Mouse (Mus musculus): ENCODE results near the gene B3gnt3. TPM values are rescaled to one million over a fixed set of nuclear protein-coding genes. Genes with fewer than 3 reads are reported as not detected.

B3gnt3 gene
- polyA plus RNA-seq, 1 experiment from 2014 or later, result 0.64 TPM

DNA sequence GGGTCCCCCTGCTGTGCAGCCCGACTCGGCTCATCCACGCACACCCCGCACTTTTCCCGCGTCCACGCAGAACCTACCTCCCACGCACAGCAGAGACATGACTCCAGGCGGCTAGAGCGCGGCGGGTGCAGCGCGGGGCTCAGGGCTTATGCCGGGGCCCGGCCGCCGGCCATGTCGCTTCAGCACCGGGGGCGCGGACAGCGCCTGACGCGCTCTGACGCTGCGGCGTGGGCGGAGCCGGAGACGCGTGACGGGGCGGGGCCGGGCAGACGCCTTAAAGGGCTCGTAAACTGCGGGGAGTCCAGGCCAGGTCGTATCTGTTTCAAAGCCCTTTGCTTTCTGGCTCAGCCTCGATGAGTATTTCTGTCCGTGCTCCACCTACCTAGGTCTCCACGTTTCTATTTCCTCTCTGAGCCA lies 30.0 kb downstream of the B3gnt3 start, which contains the start of gene Unc13a:
Unc13a (minus strand) TSS at position 209 of the 417 bp plus-strand sequence.
- H3K9me3 ChIP-seq, result no peaks in the 10 kb centered on the region
- peak; percentile 90 for DNase-seq (ENCODE audit: low spot score)
- peaks cover 61% of the 10 kb centered on the region for H3K4me1 ChIP-seq (replicated peaks)
- WGBS, result under 1% methylated on average over 42 of the region's 42 CpGs
- H3K27ac ChIP-seq, result peak within 1 kb of the TSS; percentile 77
- peak within 1 kb of the TSS; percentile 68 for H3K4me3 ChIP-seq
- H3K27me3 ChIP-seq (ENCODE audit: insufficient read depth, poor library complexity, severe bottlenecking), result peaks cover 88% of the 10 kb centered on the region
- H3K36me3 ChIP-seq, result no peaks in the 10 kb centered on the region

GRCm38 (mm10) chr8:71670621-71671548 lies 30.7 kb downstream of the B3gnt3 start:
- peaks cover 88% of the 10 kb centered on the region for H3K27me3 ChIP-seq (ENCODE audit: insufficient read depth, poor library complexity, severe bottlenecking)
- DNase-seq (ENCODE audit: low spot score), result peak; percentile 83
- H3K4me1 ChIP-seq (replicated peaks), result peaks cover 61% of the 10 kb centered on the region
- under 1% methylated on average over 64 of the region's 64 CpGs for WGBS
- H3K27ac ChIP-seq, result peak overlapping the region; percentile 77
- H3K4me3 ChIP-seq, result peak overlapping the region; percentile 68
- no peaks in the 10 kb centered on the region for H3K36me3 ChIP-seq
- H3K9me3 ChIP-seq, result no peaks in the 10 kb centered on the region

DNA sequence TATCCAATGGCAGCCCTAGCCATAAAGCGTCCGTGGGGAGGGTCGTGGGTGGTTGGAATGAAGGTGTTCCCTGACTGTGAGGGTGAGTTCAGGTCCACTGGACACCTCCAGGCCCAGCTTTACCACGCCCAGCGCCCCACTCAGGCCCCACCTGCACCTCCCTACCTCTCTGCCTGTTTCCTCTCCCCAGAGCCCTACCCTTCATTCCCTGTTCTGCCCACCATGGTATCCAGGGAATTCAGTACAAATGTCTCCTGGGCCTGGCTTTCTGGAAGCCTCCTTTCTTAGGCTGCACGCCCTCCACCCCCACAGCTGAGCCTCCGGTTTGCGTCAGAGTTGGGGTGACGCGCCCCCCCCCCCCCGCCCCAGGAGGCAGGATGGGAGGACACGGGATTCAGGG lies 31.4 kb downstream of the B3gnt3 start:
- H3K9me3 ChIP-seq, result no peaks in the 10 kb centered on the region
- no peaks in the 10 kb centered on the region for H3K36me3 ChIP-seq
- peaks cover 65% of the 10 kb centered on the region for H3K4me1 ChIP-seq (replicated peaks)
- H3K4me3 ChIP-seq, result peak overlapping the region; percentile 68
- DNase-seq (ENCODE audit: low spot score), result no peak
- H3K27me3 ChIP-seq (ENCODE audit: insufficient read depth, poor library complexity, severe bottlenecking), result peaks cover 82% of the 10 kb centered on the region
- WGBS, result 11% methylated on average over 12 of the region's 12 CpGs
- H3K27ac ChIP-seq, result peak overlapping the region; percentile 77

DNA sequence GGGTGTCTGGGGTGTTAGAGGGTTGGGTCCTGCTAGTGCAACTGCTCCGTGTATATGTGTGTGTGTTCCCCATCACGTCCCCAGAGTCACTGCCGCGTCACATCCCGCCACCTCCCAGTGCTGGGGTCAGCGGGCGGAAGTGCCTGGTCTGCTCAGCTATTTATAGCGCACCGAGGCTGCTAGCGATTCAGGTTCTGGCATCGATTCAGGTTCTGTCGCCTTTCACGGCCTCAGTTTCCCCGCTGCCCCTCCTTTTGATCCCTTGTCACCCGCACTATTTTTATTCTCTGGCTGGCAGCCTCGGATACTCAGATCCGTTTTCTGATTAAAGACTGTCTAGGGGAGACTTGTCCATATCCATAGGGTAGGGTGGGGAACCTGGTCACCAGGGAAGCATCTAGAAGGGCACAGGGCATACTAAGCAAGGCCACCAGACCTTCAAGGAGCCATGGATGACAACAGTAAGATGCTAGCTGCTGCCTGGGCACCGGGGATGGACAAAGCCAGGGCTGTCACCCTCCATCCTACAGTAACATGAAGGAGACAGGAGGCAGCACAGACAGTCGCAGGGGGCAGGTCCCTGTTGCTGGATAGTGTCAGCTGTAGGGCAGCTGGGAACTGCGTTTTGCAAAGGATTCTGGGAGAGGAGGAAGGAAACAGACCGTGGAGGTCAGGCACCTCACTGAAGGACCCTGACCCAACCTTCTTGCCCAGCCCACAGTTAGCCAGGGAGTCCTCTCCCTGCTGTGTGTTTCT lies 33.2 kb downstream of the B3gnt3 start:
- H3K36me3 ChIP-seq, result no peaks in the 10 kb centered on the region
- peak overlapping the region; percentile 68 for H3K27ac ChIP-seq
- DNase-seq (ENCODE audit: low spot score), result no peak
- H3K4me1 ChIP-seq (replicated peaks), result peaks cover 70% of the 10 kb centered on the region
- peak overlapping the region; percentile 33 for H3K4me3 ChIP-seq
- peaks cover 87% of the 10 kb centered on the region for H3K27me3 ChIP-seq (ENCODE audit: insufficient read depth, poor library complexity, severe bottlenecking)
- WGBS, result 2% methylated on average over 21 of the region's 21 CpGs
- no peaks in the 10 kb centered on the region for H3K9me3 ChIP-seq

- Histone ChIP-seq H3K9me3 (no peaks in the 10 kb centered on the region), H3K27ac (peak overlapping the region; percentile 68), H3K27me3 (ENCODE audit: insufficient read depth, poor library complexity, severe bottlenecking) (peaks cover 87% of the 10 kb centered on the region), H3K4me1 (replicated peaks) (peaks cover 70% of the 10 kb centered on the region), H3K4me3 (peak overlapping the region; percentile 2; the same call in 1 of the 2 replicates), H3K36me3 (no peaks in the 10 kb centered on the region)
- no peak for DNase-seq (ENCODE audit: low spot score)
- 55% methylated on average over 5 of the region's 5 CpGs for whole genome bisulfite sequencing
Observed at GRCm38 (mm10) chr8:71667256-71667655, 34.3 kb downstream of the B3gnt3 start.

DNA sequence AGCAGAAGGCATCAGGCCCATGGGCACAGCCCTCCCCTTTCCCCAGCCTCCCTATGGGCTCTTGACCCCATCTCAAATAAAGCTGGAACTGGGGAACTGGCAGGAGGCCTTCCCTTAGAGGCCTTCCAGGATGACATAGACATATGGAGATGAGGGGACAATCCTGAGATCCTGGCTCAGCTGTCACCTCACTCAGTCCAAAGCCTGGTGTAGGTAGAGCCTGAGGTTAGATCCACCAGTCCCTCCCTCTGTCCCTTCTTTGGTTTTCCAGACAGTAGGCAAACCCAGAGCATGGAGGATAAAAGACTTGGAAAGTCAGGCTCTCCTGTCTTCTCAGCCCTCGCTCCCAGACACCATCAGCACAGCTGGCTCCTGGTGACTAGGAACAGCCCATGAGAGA lies 34.7 kb downstream of the B3gnt3 start:
- Histone ChIP-seq H3K27me3 (ENCODE audit: insufficient read depth, poor library complexity, severe bottlenecking) (peaks cover 88% of the 10 kb centered on the region), H3K36me3 (no peaks in the 10 kb centered on the region), H3K9me3 (no peaks in the 10 kb centered on the region), H3K4me1 (replicated peaks) (peaks cover 66% of the 10 kb centered on the region), H3K4me3 (no peak overlapping the region), H3K27ac (peak overlapping the region; percentile 68)
- 29% methylated on average over 1 of the region's 1 CpGs for WGBS
- DNase-seq (ENCODE audit: low spot score), result no peak

GRCm38 (mm10) chr8:71665331-71666130 lies 36.1 kb downstream of the B3gnt3 start:
- Histone ChIP-seq H3K9me3 (no peaks in the 10 kb centered on the region), H3K4me1 (replicated peaks) (peaks cover 55% of the 10 kb centered on the region), H3K4me3 (peak overlapping the region; percentile 39), H3K27me3 (ENCODE audit: insufficient read depth, poor library complexity, severe bottlenecking) (peaks cover 92% of the 10 kb centered on the region), H3K36me3 (no peaks in the 10 kb centered on the region), H3K27ac (peak overlapping the region; percentile 81)
- WGBS, result 4% methylated on average over 22 of the region's 22 CpGs
- peak; percentile 91 for DNase-seq (ENCODE audit: low spot score)

- Histone ChIP-seq H3K36me3 (no peaks in the 10 kb centered on the region), H3K4me1 (replicated peaks) (peaks cover 17% of the 10 kb centered on the region), H3K9me3 (no peaks in the 10 kb centered on the region), H3K27me3 (ENCODE audit: insufficient read depth, poor library complexity, severe bottlenecking) (peaks cover 95% of the 10 kb centered on the region), H3K4me3 (0 out of 2 replicates have a peak overlapping the region, but pooled peaks have one; percentile 16), H3K27ac (no peak overlapping the region)
- peak; percentile 86 for DNase-seq (ENCODE audit: low spot score)
- 7% methylated on average over 36 of the region's 36 CpGs for WGBS
Observed at GRCm38 (mm10) chr8:71660325-71661120, 41.1 kb downstream of the B3gnt3 start.

- Histone ChIP-seq H3K36me3 (no peaks in the 10 kb centered on the region), H3K4me1 (replicated peaks) (peaks cover 15% of the 10 kb centered on the region), H3K9me3 (no peaks in the 10 kb centered on the region), H3K27ac (no peak overlapping the region), H3K4me3 (no peak overlapping the region), H3K27me3 (ENCODE audit: insufficient read depth, poor library complexity, severe bottlenecking) (peaks cover 98% of the 10 kb centered on the region)
- WGBS, result 70% methylated on average over 1 of the region's 1 CpGs
- no peak for DNase-seq (ENCODE audit: low spot score)
Observed at GRCm38 (mm10) chr8:71659751-71660150, 41.8 kb downstream of the B3gnt3 start.

DNA sequence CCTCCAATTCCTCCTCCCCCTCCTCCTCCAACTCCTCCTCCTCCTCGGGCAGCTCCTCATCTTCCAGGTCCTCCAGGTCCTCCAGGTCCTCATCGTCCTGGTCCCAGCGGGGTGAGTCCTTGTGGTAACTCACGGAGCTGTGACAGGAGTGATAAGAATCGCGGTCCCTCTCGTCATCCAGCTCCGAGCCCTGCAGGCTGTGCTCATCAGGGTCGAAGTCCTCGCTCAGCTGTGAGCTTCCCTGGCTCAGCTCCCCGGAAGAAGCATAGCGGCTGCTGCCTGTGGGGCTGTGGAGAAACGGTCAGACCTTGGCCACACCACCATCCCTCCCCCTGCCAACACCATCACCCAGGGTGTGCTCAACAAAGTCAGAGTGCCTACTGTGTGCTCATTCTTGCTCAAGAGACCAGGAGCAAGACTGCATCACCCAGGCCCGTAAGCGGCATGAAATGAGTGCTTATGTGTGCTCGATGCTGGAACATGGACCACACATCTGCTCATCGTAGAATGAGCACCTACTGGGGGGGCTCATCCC lies 43.0 kb downstream of the B3gnt3 start:
- Histone ChIP-seq H3K9me3 (no peaks in the 10 kb centered on the region), H3K4me1 (replicated peaks) (peaks cover 18% of the 10 kb centered on the region), H3K27ac (no peak overlapping the region), H3K27me3 (ENCODE audit: insufficient read depth, poor library complexity, severe bottlenecking) (peaks cover 99% of the 10 kb centered on the region), H3K36me3 (no peaks in the 10 kb centered on the region), H3K4me3 (no peak overlapping the region)
- WGBS, result 29% methylated on average over 17 of the region's 17 CpGs
- no peak for DNase-seq (ENCODE audit: low spot score)

- H3K4me1 ChIP-seq (replicated peaks), result peaks cover 18% of the 10 kb centered on the region
- no peak overlapping the region for H3K4me3 ChIP-seq
- DNase-seq (ENCODE audit: low spot score), result no peak
- peaks cover 99% of the 10 kb centered on the region for H3K27me3 ChIP-seq (ENCODE audit: insufficient read depth, poor library complexity, severe bottlenecking)
- H3K9me3 ChIP-seq, result no peaks in the 10 kb centered on the region
- no peaks in the 10 kb centered on the region for H3K36me3 ChIP-seq
- 21% methylated on average over 9 of the region's 9 CpGs for whole genome bisulfite sequencing
- H3K27ac ChIP-seq, result no peak overlapping the region
Observed at GRCm38 (mm10) chr8:71657816-71658215, 43.8 kb downstream of the B3gnt3 start.

All from hindbrain, embryonic 10.5 days (tissue).